Mouse (Mus musculus): ENCODE measurements around the gene Metap1d. TPM values are rescaled to one million over a fixed set of nuclear protein-coding genes. Genes with fewer than 3 reads are reported as not detected.

The Metap1d gene
- total and polyA plus RNA-seq, 3 experiments: 18.9 to 28.3 (median 21.5) TPM

- dilution Hi-C loops (cut with MboI; ENCODE audit: extremely low pct_ligation_motif_present, extremely low pct_unique_long_range_greater_than_20kb, low sequenced_read_pairs): no loop called here
- no peaks in the 10 kb centered on the region for H3K79me2 ChIP-seq (replicated peaks; ENCODE audit: control insufficient read depth, extremely low read depth, insufficient read depth, poor library complexity, severe bottlenecking)
- in situ Hi-C loops (cut with MboI; ENCODE audit: low pct_ligation_motif_present, low pct_unique_long_range_greater_than_20kb, low sequenced_read_pairs): loop anchor here (25.0 kb wide), 1 partner anchor 247 kb away; no protein-coding TSS in a partner anchor
- H3K4me1 ChIP-seq (ENCODE audit: control insufficient read depth in 1 of 2, insufficient read depth in 2 of 2): peaks cover 0 to 11% of the 10 kb centered on the region in 2 experiments; a peak in 2 of 4 replicates
- no peak for DNase-seq (ENCODE audit: extremely low read depth)
- H3K27me3 ChIP-seq (replicated peaks): no peaks in the 10 kb centered on the region
- H3K4me3 ChIP-seq (replicated peaks in 1 of 3; ENCODE audit: low read depth in 2 of 3, low read length in 2 of 3, poor library complexity in 1 of 3): no peak overlapping the region
- no peak overlapping the region for H3K9ac ChIP-seq (ENCODE audit: insufficient read depth, low read depth)
- H3K27ac ChIP-seq (ENCODE audit: insufficient read depth, low read depth): no peak overlapping the region
- peak overlapping the region; percentile 68; the same call in 1 of the 2 replicates for H3K4me2 ChIP-seq (ENCODE audit: insufficient read depth, low read depth, poor library complexity, severe bottlenecking)
- TF ChIP-seq GABPA (IDR thresholded peaks at IDR 0.05; ENCODE audit: insufficient replicate concordance, low read depth, low read length): no peak
- TF ChIP-seq PAX5 (IDR thresholded peaks at IDR 0.05; ENCODE audit: low read length): no peak
- TF ChIP-seq EP300 (IDR thresholded peaks at IDR 0.05; ENCODE audit: low read length): no peak
- no peak for TF ChIP-seq USF2 (conservative IDR thresholded peaks at IDR 0.05; ENCODE audit: low read depth, low read length)
- TF ChIP-seq USF1 (IDR thresholded peaks at IDR 0.05; ENCODE audit: low read depth, low read length): no peak
- no peak for TF ChIP-seq MAX (IDR thresholded peaks at IDR 0.05; ENCODE audit: low read length)
- no peak for TF ChIP-seq TBP (conservative IDR thresholded peaks at IDR 0.05; ENCODE audit: low read depth, low read length)
- TF ChIP-seq IRF4 (IDR thresholded peaks at IDR 0.05; ENCODE audit: low read depth, low read length): no peak
- TF ChIP-seq UBTF (IDR thresholded peaks at IDR 0.05; ENCODE audit: low read depth, low read length): no peak
- no peaks in the 10 kb centered on the region for H3K36me3 ChIP-seq (replicated peaks in 1 of 2; ENCODE audit: control insufficient read depth in 1 of 2, insufficient read depth in 1 of 2, low read length in 1 of 2)
- H3K9me3 ChIP-seq (replicated peaks; ENCODE audit: low read length): peaks cover 11% of the 10 kb centered on the region
Measured at GRCm38 (mm10) chr2:71534242-71535052, 81.4 kb downstream of the Metap1d start.

DNA sequence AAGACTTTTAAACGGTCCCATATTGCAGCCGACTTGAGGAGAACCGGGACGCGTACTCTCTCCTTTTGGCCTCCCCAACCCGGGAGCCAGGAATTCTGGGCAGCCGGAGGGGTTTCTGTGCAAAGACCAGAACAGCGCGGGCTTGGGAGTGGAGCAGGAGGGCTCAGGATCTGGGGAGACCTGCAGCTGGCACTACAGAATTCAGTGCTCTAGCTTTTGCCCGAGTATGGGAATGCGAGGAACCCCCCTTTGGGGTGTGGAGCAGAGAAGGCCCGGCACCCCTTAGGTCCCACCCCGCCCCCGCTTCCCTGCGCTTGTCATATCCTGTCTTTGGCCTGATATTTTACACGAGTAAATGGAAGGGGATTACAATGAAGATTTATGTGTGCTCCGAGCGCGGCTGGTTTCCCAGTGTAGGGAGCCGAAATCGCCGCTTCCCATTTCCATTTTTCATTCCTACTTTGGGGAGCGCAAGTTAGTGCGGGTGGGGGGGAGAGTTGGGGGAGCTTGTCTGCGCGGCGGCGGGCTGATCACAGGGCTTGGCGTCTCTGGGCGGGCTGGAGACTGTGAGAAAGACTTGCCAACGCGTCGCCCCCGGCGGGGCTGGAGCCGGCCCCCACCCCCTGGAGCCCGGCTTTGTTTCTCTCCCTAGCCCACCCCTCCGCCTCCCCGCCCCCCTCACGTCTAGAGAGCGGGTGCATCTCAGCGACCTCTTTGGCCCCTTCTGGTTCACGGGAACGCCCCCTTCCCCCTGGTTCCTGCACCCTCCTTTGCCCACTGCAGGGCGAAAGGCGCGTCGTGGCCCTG, 87.7 kb downstream of the Metap1d start:
- H3K79me2 ChIP-seq (replicated peaks; ENCODE audit: control insufficient read depth, extremely low read depth, insufficient read depth, poor library complexity, severe bottlenecking): no peaks in the 10 kb centered on the region
- TF ChIP-seq ELF1 (IDR thresholded peaks at IDR 0.05; ENCODE audit: low read depth, low read length): no peak
- no peak for TF ChIP-seq ZKSCAN1 (IDR thresholded peaks at IDR 0.05; ENCODE audit: borderline replicate concordance, low read depth, low read length)
- no peak for TF ChIP-seq UBTF (IDR thresholded peaks at IDR 0.05; ENCODE audit: low read depth, low read length)
- no peak for TF ChIP-seq GABPA (IDR thresholded peaks at IDR 0.05; ENCODE audit: insufficient replicate concordance, low read depth, low read length)
- no peak for TF ChIP-seq ETS1 (conservative IDR thresholded peaks at IDR 0.05; ENCODE audit: low read depth, low read length)
- no peak for TF ChIP-seq MAZ (IDR thresholded peaks at IDR 0.05; ENCODE audit: low read depth, low read length)
- no peak for TF ChIP-seq MYC (IDR thresholded peaks at IDR 0.05; ENCODE audit: low read depth, low read length)
- TF ChIP-seq JUN (IDR thresholded peaks at IDR 0.05; ENCODE audit: insufficient read depth, low read depth, low read length): no peak
- TF ChIP-seq ZC3H11A (IDR thresholded peaks at IDR 0.05; ENCODE audit: low read depth, low read length): no peak
- TF ChIP-seq RCOR1 (conservative IDR thresholded peaks at IDR 0.05; ENCODE audit: low read depth, low read length): no peak
- no peaks in the 10 kb centered on the region for H3K4me1 ChIP-seq (ENCODE audit: control insufficient read depth in 1 of 2, insufficient read depth in 2 of 2)
- no peak overlapping the region for H3K9ac ChIP-seq (ENCODE audit: insufficient read depth, low read depth)
- in situ Hi-C loops (cut with MboI; ENCODE audit: low pct_ligation_motif_present, low pct_unique_long_range_greater_than_20kb, low sequenced_read_pairs): loop anchor here (25.0 kb wide), 1 partner anchor 254 kb away; no protein-coding TSS in a partner anchor
- no peak overlapping the region for H3K4me3 ChIP-seq (replicated peaks in 1 of 3; ENCODE audit: low read depth in 2 of 3, low read length in 2 of 3, poor library complexity in 1 of 3)
- no peak overlapping the region for H3K27ac ChIP-seq (ENCODE audit: insufficient read depth, low read depth)
- dilution Hi-C loops (cut with MboI; ENCODE audit: extremely low pct_ligation_motif_present, extremely low pct_unique_long_range_greater_than_20kb, low sequenced_read_pairs): no loop called here
- no peaks in the 10 kb centered on the region for H3K27me3 ChIP-seq (replicated peaks)
- no peak overlapping the region for H3K4me2 ChIP-seq (ENCODE audit: insufficient read depth, low read depth, poor library complexity, severe bottlenecking)
- no peak for DNase-seq (ENCODE audit: extremely low read depth)
- no peaks in the 10 kb centered on the region for H3K36me3 ChIP-seq (replicated peaks in 1 of 2; ENCODE audit: control insufficient read depth in 1 of 2, insufficient read depth in 1 of 2, low read length in 1 of 2)
- H3K9me3 ChIP-seq (replicated peaks; ENCODE audit: low read length): peaks cover 19% of the 10 kb centered on the region

Measured in CH12.LX (cell line).